Mouse (Mus musculus): ENCODE data around the gene Kdelr3. TPM values are rescaled to one million over a fixed set of nuclear protein-coding genes. Genes with fewer than 3 reads are reported as not detected.

Kdelr3 gene
- total and polyA plus RNA-seq, 3 experiments = 0.33 to 7.4 (median 0.94) TPM

DNA sequence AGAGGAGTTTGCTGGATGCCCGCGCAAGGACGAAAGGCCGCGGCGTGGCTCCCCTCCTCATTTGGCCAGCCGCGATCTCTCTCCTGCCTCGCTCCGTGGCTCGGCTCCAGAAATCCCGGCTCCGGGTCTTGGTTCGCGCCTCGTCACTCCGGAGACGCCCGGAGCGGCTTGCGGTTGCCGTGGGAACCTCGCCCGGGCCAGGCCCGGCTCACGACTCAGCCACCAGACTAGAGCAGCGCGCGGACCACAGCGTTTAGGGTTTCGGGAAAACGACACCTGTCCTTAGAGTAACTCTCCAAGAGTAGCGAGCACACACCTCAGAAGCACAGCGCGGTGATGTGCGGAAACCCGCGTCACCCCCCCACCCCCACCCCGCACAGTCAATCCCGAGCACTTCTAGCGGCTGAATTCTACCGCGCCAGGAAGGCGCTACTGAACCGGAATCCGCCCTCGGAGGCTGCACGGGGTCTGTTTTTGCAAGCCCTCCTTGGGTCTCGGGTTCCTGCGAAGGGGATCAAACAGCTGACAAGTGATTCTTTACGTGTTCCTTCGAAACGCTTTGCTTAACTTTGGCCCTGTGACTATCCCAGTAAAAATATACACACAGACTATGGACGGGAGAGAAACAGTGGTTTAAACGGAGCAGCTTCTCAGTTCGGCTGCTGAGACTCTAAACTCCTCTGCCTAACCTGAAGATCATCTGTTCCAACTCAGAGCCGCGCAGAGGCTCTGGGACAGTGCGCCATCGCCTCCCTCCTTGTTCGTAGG lies 4.5 kb upstream of the Kdelr3 start:
- H3K4me2 ChIP-seq (ENCODE audit: insufficient read depth, low read depth, poor library complexity, severe bottlenecking) = no peak overlapping the region
- no peak overlapping the region for H3K9ac ChIP-seq (ENCODE audit: insufficient read depth, low read depth)
- H3K4me1 ChIP-seq (ENCODE audit: control insufficient read depth in 1 of 2, insufficient read depth in 2 of 2) = peaks cover 0 to 5% of the 10 kb centered on the region in 2 experiments; a peak in 2 of 4 replicates
- no peak overlapping the region for H3K27ac ChIP-seq (ENCODE audit: insufficient read depth, low read depth)
- no peaks in the 10 kb centered on the region for H3K79me2 ChIP-seq (replicated peaks; ENCODE audit: control insufficient read depth, extremely low read depth, insufficient read depth, poor library complexity, severe bottlenecking)
- no peak overlapping the region for H3K4me3 ChIP-seq (replicated peaks in 1 of 3; ENCODE audit: low read depth in 2 of 3, low read length in 2 of 3, poor library complexity in 1 of 3)
- H3K9me3 ChIP-seq (replicated peaks; ENCODE audit: low read length) = peaks cover 4% of the 10 kb centered on the region
- TF ChIP-seq POLR2AphosphoS2 (IDR thresholded peaks at IDR 0.05; ENCODE audit: low read depth, low read length) (no peak), CHD2 (IDR thresholded peaks at IDR 0.05; ENCODE audit: low read length) (no peak), MAZ (IDR thresholded peaks at IDR 0.05; ENCODE audit: low read depth, low read length) (no peak), HCFC1 (IDR thresholded peaks at IDR 0.05; ENCODE audit: low read depth, low read length) (no peak), MXI1 (IDR thresholded peaks at IDR 0.05; ENCODE audit: low read depth, low read length) (no peak)
- in situ Hi-C loops (cut with MboI; ENCODE audit: low pct_ligation_motif_present, low pct_unique_long_range_greater_than_20kb, low sequenced_read_pairs) (no loop called here), dilution Hi-C loops (cut with MboI; ENCODE audit: extremely low pct_ligation_motif_present, extremely low pct_unique_long_range_greater_than_20kb, low sequenced_read_pairs) (no loop called here)
- H3K36me3 ChIP-seq (replicated peaks in 1 of 2; ENCODE audit: control insufficient read depth in 1 of 2, insufficient read depth in 1 of 2, low read length in 1 of 2) = no peaks in the 10 kb centered on the region
- H3K27me3 ChIP-seq (replicated peaks) = peaks cover 92% of the 10 kb centered on the region
- no peak for DNase-seq (ENCODE audit: extremely low read depth)

GRCm38 (mm10) chr15:79513940-79514339 lies 2.3 kb upstream of the Kdelr3 start:
- peaks cover 4% of the 10 kb centered on the region for H3K9me3 ChIP-seq (replicated peaks; ENCODE audit: low read length)
- no peak overlapping the region for H3K4me3 ChIP-seq (replicated peaks in 1 of 3; ENCODE audit: low read depth in 2 of 3, low read length in 2 of 3, poor library complexity in 1 of 3)
- no peak for DNase-seq (ENCODE audit: extremely low read depth)
- TF ChIP-seq JUND (conservative IDR thresholded peaks at IDR 0.05; ENCODE audit: low read depth, low read length) (no peak), ZKSCAN1 (IDR thresholded peaks at IDR 0.05; ENCODE audit: borderline replicate concordance, low read depth, low read length) (no peak), ETS1 (conservative IDR thresholded peaks at IDR 0.05; ENCODE audit: low read depth, low read length) (no peak), MAFK (IDR thresholded peaks at IDR 0.05; ENCODE audit: insufficient replicate concordance, low read length) (no peak), USF2 (conservative IDR thresholded peaks at IDR 0.05; ENCODE audit: low read depth, low read length) (no peak), CHD2 (IDR thresholded peaks at IDR 0.05; ENCODE audit: low read length) (no peak), USF1 (IDR thresholded peaks at IDR 0.05; ENCODE audit: low read depth, low read length) (no peak), JUN (IDR thresholded peaks at IDR 0.05; ENCODE audit: insufficient read depth, low read depth, low read length) (no peak), MYC (IDR thresholded peaks at IDR 0.05; ENCODE audit: low read depth, low read length) (no peak), UBTF (IDR thresholded peaks at IDR 0.05; ENCODE audit: low read depth, low read length) (no peak), CHD1 (IDR thresholded peaks at IDR 0.05; ENCODE audit: low read depth, low read length) (no peak), ZC3H11A (IDR thresholded peaks at IDR 0.05; ENCODE audit: low read depth, low read length) (no peak), RAD21 (IDR thresholded peaks at IDR 0.05; ENCODE audit: low read depth, low read length) (no peak), ZMIZ1 (IDR thresholded peaks at IDR 0.05; ENCODE audit: low read depth, low read length) (no peak), HCFC1 (IDR thresholded peaks at IDR 0.05; ENCODE audit: low read depth, low read length) (no peak), KAT2A (IDR thresholded peaks at IDR 0.05; ENCODE audit: insufficient replicate concordance, low read length) (no peak), POLR2A (IDR thresholded peaks at IDR 0.05; ENCODE audit: low read depth, low read length) (no peak), TCF12 (IDR thresholded peaks at IDR 0.05; ENCODE audit: low read depth, low read length) (no peak)
- H3K27ac ChIP-seq (ENCODE audit: insufficient read depth, low read depth) = no peak overlapping the region
- H3K4me1 ChIP-seq (ENCODE audit: control insufficient read depth in 1 of 2, insufficient read depth in 2 of 2) = peaks cover 4 to 5% of the 10 kb centered on the region in 2 experiments; a peak in 3 of 4 replicates
- H3K4me2 ChIP-seq (ENCODE audit: insufficient read depth, low read depth, poor library complexity, severe bottlenecking) = no peak overlapping the region
- no peaks in the 10 kb centered on the region for H3K79me2 ChIP-seq (replicated peaks; ENCODE audit: control insufficient read depth, extremely low read depth, insufficient read depth, poor library complexity, severe bottlenecking)
- in situ Hi-C loops (cut with MboI; ENCODE audit: low pct_ligation_motif_present, low pct_unique_long_range_greater_than_20kb, low sequenced_read_pairs) (no loop called here), dilution Hi-C loops (cut with MboI; ENCODE audit: extremely low pct_ligation_motif_present, extremely low pct_unique_long_range_greater_than_20kb, low sequenced_read_pairs) (no loop called here)
- H3K9ac ChIP-seq (ENCODE audit: insufficient read depth, low read depth) = no peak overlapping the region
- peaks cover 90% of the 10 kb centered on the region for H3K27me3 ChIP-seq (replicated peaks)
- H3K36me3 ChIP-seq (replicated peaks in 1 of 2; ENCODE audit: control insufficient read depth in 1 of 2, insufficient read depth in 1 of 2, low read length in 1 of 2) = no peaks in the 10 kb centered on the region

Measured in CH12.LX (cell line).